Mouse (Mus musculus) right cerebral cortex, postnatal 10 days (tissue): ENCODE data around the gene Nfyb.

Experiments
- DNase-seq, 2 experiments: peaks; one replicate each; pipeline ENCODE4 v3.0.0; 2021; ENCODE audit warnings: low spot score in 2 of 2

Gene Nfyb

DNA sequence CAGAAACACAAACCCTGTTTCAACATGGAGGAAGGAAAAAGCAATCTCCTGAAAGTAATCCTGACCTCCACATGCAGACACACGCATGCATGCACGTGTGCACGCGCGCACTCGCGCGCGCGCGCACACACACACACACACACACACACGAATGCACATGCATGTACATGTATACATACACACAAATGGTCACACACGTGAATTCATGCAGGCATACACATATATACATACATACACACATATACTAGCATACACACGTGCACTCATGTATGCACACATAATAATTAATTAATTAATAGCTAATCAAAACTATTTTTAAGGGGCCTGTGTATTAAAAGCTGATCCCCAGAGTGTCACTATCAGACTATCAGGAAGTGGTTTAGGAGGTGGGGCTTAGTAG is 15.9 kb upstream of the Nfyb start:
- DNase-seq, result no peak

DNA sequence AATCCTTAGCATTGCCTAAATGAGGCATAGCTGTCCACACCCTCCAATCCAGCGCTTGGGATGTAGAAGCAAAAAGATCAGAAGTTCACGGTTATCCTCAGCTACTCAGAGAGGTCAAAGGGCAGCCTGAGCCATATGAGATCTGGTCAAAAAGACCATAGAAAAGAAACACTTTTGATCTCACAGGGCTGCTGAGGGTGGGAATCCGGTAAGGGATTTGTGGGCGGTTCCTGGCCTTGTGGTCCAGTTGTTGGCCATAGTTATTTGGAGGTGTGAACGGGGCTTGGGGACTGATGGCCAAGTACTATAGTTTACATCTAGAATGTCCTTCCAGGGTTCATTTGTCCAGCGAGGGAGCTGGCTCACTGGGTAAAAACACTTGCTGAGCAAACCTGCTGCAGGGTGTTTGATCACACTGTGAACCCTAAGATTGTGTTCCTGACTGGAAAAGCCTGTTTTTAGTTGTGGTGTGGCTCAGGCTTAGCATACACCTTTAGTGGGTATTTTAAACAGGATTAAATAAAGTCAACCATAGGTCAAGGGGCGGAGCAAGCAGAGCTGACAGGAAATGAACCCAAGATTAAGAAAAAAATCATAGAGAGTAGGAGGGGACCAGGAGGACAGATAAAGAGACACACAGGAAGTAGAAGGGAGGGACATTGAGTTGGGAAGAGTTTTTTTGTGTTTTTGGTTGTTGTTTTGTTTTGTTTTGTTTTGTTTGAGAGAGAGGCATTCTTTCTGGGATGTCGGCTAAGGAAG is 15.0 kb upstream of the Nfyb start:
- no peak for DNase-seq

DNA sequence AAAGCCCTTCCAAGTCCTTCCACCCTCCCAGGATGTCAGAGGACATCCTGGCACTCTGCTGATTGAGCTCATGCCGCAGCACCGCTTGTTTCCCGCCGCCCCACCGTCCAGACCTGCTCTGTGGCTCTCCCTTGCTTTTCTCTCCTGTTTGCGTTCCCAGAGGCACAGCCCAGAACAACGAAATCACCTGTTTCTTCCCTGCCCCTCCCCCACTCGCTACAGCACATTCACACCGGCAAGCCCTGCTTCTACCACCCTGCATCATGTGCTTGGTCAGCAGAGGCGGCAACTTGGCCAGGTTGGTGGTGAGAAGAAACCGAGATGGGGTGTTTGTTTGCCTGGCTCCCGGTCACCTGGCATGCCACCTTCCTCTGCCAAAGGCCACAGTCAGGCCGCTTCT is 13.9 kb upstream of the Nfyb start:
- DNase-seq, result no peak

DNA sequence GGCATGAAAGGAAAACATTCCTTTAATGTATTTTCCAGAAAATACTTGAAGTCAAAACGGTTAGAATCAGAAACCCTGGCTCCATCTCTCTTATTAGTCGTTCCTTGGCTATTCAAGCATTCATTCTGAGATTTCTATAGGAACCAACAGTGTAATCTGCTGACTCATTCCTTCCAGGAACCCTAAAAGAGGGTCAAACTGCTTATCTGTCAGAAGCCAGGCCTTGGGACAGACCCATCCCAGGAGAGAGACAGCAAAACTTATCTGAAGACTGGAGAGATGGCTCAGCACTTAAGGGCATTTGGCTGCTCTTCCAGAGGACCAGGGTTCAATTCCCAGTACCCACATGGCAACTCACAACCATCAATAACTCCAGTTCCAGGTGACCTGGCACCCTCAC is 13.1 kb upstream of the Nfyb start:
- no peak for DNase-seq

DNA sequence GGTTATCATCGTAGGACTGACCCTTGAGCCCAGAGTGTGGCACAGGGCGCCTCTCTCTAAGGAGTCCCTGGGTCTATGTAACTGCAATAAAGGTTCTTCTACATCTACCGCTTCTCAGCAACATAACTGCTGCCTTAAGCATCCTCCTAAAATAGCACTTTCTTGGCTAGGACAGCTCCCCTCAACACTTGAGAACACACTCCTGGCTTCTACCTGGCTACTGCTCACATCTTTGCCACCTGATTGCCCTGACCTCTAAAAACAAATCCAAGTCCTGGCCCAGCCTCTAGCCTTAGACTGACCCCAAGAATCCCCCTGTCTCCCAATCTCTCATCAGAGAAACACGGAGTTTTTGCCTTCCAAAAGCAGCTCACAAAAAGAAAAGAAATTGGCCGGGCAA is 10.9 kb upstream of the Nfyb start:
- no peak for DNase-seq

DNA sequence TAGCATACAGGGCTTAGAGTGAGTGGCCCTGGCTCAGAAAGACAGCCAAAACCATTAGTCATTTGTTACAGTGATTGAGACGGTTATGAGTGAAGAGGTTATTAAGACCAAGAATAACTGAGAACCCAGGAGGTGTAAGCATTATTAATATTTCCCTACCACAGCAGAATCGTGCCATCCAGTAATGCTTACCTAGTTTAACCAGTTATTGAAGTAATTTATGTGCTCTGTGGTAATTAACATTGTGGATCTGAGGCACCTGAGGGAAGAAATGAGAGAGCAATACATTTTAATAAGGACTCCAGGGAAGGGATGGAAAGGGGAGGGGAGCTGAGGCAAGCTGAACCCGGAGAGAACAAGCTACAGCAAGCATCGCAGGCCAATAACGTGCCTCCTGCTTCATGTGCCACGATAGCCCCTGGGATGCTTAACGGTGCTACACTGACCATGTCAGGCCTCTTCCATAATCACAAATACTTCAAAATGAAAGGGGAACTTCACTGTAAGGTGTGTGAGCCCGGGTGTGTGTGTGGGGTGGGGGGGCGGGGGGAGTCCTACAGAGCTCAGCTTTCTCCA is 7.7 kb upstream of the Nfyb start:
- no peak for DNase-seq

DNA sequence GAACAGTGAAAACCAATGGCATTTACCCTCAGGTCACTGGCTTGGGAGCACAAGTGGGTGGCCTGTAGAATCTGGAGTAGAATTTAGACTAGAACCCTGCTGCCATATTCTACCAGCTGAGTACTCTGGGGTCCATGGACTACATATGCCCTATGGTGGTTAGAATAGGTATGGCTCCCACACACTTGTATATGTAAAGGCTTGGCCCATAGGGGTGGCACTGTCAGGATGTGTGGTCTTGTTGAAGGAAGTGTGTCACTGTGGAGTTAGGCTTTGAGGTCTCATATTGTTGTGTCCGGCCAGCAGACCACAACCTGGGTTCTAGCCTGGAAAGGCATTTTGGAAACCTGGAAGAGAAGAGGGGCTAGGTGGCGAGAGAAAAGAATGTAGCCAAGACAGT is 6.8 kb upstream of the Nfyb start:
- no peak for DNase-seq

DNA sequence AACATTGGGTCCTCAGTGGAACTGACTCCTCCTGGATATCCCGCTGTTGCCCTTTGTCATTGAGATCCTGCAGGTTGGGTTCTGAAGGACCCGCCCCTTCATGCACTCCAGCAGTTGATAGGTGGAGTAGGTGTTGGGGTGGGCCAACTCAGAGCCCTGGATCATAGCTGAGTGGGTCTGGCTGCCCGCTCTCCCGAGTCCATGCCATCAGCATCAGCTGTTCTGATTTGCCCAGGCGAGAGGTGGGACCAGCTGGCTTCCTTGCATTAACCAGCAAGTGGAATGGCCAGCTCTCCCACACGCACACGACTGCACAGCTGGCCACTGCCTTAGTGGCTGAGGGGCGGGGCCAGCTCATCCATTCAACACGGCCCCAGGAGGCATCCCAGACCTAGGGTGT is 5.0 kb upstream of the Nfyb start:
- no peak for DNase-seq

DNA sequence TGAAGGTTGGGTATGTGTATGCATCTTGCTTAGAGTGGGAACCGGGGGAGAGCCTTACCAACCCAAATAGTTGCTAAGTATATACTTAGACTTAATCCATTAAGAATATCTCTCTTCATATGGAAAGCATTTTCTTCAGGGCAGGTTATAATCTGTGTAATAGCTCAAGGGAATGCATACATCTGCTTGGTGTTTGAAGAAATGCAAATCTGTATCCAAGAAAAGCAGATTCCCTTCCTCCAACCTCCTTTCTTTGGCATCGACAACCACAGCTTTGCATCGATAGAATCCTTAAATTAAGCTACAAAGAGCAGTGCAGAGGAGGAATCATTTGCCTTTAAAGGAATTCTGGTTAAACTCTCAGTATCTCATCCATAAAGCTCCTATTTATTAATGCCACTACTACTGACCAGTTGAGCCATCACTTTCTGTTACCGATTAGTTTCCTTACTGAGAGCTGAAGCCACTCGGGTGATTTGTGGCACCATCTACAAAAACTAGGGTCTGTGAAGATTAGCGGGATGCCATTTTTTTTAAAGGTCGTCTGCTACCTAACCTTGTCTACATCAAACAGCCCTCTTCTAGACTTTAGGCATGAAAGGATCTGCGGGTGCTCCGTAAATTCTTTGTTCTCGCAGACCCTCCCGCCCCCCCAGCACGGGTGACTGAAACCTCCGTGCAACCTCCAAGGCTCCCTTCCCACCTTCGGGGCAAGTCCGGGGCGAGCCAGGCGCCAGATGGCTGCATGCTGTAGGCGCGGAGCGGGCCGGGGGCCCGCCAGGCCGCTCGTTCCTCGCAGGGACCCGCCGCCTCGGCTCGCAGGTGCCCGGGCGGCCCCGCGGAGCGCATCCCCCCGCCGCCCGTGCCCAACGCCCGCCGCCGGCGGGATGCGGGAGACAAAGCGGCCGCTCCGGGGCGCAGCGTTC is 925 bp downstream of the Nfyb start:
- DNase-seq, result peak in 1 of 2 experiments; percentile 49

DNA sequence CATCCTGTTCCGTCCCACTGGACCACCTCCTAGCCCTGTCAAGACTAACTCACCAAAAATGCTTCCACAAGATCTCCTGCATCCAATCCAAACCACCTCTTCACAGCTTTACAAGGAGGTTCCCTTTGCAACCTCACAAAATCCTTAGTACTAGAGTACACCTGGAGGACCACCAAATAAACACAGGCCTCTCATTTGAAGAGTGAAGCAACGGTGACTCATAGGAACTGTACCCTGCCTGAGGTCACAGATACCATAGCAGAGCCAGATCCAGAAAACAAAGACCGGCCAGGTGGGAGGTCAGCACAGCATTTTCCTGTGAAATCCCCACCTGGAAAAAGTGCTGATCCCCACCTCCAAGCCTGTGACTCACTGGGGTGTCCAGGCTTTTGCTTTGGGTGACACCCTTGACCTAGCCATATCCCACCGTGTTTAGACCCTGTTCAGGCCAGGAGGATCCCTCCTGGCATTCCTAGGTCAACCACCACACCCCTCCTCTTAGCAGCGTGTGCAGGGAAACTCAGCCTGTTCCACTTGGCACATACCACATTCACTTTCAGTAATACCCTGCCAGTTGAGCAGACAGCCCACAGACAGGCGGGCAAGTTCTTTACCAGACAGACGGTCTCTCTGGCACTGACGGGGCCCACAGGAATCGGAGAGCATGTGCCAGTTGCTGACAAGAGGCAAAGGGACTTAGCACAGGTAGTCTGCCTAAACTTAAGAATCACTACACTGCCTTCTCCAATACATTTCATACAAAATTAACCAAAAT is 2.7 kb downstream of the Nfyb start:
- DNase-seq, result peak; percentile 64

DNA sequence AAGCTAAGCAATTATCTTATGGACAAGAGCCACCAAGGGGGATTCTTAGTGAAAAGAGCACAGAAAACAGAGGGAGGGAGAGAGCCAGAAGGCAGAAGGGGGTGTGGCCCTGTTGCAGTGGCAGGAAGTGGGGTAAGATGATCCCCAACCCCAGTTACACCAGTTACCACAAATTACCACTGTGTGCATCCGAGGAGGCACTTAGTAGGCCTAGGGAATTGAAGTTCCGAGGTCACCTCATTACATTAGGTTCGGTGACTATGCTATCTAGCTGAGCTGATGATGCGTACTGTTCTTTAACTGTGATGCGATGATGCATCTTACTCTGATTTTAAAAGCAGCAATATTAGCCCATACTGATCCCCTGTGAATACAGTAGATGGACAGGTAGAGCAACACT is 4.2 kb downstream of the Nfyb start:
- DNase-seq, result no peak

DNA sequence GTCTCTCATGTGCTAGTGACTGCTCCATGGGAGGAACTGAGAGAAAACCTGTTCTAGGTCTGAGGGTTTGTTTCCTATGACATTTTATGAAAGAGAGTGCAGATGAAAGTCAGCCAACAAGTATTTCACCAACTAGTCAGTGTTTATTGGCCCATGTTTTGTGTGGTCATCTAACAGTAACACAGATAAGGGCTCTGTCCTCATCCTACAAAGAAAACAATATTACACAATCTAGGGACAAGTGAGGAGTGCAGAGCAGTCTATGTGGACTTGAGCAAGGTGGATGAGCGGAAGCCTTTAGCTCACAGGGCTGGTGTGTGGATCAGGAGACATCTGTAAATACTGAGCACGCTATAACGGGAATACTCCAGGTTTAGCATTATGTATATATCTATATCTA is 5.1 kb downstream of the Nfyb start:
- no peak for DNase-seq

DNA sequence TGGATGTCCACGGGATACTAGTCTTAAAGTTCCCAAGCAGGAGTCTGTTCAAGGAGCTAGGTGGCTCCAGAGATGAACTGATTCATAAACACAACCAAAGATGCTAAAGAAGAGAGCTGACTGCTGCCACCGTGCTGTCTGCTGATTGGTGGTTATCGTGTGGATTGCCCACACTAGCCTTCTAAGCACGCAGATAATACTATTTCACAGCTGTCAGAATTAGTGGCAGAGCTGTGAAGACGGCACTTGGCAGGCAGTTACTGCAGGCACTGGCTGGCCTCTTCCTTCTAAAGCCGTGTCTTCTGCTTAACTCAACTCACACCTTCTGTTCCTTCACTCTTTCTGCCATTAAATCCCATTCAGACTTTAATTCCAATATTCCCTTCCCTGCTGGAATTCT is 5.6 kb downstream of the Nfyb start:
- DNase-seq, result no peak

DNA sequence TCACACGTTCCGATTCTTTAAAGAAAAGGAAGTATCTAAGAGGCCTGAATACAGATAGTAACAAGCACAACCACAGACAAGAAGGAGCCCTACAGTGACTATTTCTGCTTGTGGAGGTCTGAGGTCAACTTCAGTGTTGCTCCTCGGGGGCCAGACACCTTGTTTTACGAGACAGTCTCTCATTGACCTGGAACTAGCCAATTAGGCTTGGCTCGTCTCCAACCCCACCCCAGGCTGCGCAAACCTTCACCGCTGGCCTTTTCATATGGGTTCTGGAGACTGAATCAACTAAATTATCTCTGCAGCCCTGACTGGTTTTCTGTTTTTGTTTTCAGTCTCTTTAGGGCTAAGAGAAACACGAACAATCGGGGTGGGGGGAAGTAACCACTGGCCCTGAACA is 6.6 kb downstream of the Nfyb start:
- peak in 1 of 2 experiments; percentile 39 for DNase-seq

DNA sequence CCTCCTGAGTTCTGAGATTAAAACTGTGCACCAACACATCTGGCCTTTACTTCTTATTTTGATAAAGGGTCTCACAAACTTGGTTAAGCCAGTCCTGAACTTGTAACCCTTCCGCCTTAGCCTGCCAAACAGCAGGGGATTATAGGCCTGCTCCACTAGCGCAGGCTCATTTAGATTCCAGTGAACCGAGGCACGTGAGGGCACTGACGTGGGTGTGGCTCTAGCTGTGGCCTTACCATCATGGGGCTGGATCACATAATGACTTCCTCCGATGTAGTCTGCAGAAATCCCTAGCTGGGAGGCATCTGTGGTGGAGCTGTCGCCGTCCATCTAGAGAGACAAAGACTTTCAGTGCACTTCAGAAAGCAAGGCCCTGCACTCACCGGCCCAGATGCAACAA is 7.5 kb downstream of the Nfyb start:
- no peak for DNase-seq

DNA sequence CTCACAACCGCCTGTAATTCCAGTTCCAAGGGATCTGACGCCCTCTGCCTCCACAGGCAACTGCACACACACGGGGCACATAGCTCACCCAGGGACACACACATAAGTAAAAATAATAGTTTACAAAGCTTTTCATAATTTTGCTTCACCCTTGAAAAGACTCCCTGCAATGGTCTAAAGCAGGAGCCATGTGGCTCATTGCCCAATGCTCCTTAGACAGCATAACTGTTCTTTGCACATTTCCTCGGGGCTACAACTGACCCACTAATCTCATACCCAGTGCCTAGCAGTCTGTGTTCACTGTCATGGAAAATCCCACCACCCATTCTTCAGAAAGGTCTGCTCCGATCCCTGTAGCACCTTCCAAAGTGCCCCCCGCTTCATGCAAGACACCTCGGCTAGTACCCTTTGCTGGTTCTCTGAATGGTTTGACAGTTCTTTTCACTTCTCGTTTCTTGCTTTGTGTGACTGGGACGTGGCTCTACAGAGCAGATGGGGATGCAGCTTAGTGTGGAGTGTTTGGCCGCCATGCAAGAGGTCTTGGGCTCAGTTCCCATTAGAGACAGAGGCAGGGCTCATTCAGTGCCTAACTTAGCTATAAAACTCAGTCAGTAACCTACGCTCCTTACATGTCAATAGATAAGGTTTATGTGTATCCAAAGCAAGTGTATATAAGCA is 8.6 kb downstream of the Nfyb start:
- no peak for DNase-seq

DNA sequence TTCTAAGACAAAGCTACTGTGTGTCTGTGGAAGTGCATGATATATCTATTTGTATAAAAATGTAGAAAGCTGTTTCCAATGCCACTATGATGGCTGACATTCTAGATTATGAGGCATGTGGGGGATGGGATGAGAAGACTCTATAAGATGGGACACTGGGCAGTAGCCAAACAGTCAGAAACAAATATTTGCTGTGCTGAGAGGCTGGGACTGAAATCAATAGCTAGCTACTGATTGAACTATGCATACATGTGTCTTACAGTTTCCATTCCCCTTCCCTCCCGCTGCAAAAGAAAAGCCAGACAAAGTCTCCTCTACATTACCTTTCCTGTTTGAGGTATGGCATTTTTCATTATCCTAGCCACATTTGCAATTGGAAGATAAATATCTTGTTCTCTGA is 9.3 kb downstream of the Nfyb start:
- DNase-seq, result no peak

DNA sequence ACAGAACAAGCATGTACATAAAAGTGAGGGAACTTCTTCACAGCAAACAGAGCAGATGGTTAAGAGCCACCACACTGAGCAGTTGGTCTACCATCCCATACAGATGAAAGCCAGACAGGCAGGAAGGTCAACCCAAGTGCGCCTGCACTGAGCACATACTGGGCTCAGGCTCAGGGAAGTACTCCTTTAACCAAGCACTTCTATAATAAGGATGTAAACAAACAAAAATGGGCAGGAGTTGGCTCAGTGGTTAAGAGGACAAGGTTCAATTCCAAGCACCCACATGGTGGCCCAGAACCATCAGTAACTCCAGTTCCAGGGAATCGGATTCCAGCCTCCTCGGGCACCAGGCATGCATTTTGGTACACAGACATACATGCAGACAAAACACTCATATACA is 11.0 kb downstream of the Nfyb start:
- DNase-seq, result no peak

DNA sequence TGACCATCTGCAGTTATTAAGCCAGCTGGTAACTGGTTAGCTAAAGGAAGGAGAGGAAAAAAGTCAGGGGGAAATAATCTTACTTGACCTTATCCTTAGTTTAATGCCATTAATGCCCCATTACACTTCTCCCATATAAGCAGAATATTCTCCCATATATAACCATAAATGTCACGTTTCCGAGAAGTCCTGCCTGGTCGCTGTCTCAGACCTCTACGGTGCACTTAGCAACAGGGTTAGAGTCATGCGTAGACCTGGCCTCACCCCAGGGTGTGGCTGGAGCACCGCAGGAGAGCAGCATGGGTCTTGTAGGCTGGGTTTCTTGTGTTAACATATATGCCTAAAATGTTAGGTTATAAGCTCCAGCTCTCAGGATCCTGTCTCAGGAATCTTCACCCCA is 13.2 kb downstream of the Nfyb start:
- no peak for DNase-seq

DNA sequence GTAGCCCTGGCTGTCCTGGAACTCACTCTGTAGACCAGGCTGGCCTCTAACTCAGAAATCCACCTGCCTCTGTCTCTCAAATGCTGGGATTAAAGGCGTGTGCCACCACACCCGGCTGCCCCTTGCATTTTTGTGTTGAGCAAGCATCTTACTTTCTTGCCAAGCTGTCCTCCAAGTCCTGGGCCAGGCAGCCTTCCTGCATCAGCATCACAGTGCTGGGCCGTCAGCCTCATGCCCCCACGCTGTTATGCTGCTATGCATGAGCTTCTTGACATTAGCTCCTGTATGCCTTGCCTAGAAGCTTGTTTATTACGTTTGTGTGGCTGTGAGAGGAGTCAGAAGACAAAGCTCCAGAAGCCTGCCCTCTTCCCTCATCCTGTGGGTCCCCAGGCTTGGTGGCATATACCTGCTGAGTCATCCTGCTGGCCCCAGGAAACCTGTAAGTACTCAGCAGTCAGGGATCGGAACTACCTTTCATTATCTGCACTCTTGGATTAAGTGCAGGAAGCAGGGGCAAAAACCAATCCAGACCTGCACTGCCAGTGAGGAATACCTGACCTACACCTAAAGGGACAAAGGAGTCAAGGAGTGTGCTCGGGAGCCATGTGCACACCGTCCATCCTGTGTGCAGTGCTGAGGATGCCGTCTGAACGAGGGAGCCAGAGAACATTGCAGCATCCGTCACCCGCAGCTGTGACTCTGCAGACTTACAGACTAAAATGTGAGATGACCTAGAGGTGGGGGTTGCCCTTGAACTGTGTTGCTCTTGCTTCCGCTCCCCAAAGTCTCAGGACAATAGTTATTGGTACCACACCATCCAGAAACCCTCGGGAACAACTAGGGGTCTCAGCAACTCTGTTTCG is 16.7 kb downstream of the Nfyb start:
- no peak for DNase-seq

DNA sequence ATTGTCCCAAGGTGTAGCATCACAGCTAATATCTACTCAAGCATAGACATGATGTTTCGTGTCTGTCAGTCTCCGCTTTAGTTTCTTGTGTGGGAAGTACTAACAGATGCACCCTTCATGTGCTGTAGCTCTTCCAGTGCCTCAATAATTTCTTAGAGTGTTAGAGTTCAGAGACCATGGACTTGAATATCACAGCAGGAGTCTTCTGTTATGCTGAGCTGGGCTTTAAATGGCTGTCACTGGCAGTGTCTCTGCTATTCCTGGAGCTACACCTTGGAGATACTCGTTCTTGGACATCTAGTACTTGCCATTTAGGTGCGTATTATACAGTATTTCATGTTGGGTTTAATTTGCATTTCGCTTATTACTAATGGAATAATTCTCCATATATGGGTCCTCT is 18.6 kb downstream of the Nfyb start:
- DNase-seq, result no peak
